Mouse (Mus musculus) MEL (cell line): ENCODE measurements around the gene Cacna1b. TPM values are rescaled to one million over a fixed set of nuclear protein-coding genes. Genes with fewer than 3 reads are reported as not detected.
A peak's percentile ranks its signal among the peaks of the same experiment; 100 is the strongest.

Experiments used
- DNase-seq: peaks from one replicate; pipeline ENCODE4 v3.0.0; 2011; ENCODE audit warnings: low read depth, low spot score
- H3K27ac ChIP-seq: 2 replicates; pipeline ENCODE4 v1.5.1; 2012; ENCODE audit warnings: low read depth, mild to moderate bottlenecking, control low read depth, low read length, moderate library complexity; ENCODE audit not compliant: control insufficient read depth
- H3K27me3 ChIP-seq, 2 experiments: fragments of 150-350 bp in 1 of 2; sonication (generic) in 1 of 2; 2 replicates each; pipeline ENCODE4 v1.6.1; 2012; ENCODE audit warnings: low read length in 2 of 2, mild to moderate bottlenecking in 2 of 2, improper control_type of control experiment in 1 of 2, moderate library complexity in 1 of 2; ENCODE audit not compliant: insufficient read depth in 2 of 2, control insufficient read depth in 1 of 2
- H3K36me3 ChIP-seq, 2 experiments: 2 replicates each; pipeline ENCODE4 v1.6.1; 2012 to 2014; ENCODE audit warnings: low read length in 2 of 2, improper control_type of control experiment in 1 of 2, inconsistent platforms in 1 of 2, mild to moderate bottlenecking in 1 of 2; ENCODE audit not compliant: insufficient read depth in 2 of 2, control insufficient read depth in 1 of 2
- H3K4me1 ChIP-seq, 2 experiments: fragments of 150-350 bp in 1 of 2; sonication (generic) in 1 of 2; 2 replicates each; pipeline ENCODE4 v1.6.1; 2012; ENCODE audit warnings: low read length in 2 of 2, improper control_type of control experiment in 1 of 2, mild to moderate bottlenecking in 1 of 2; ENCODE audit not compliant: insufficient read depth in 2 of 2, control insufficient read depth in 1 of 2
- H3K4me3 ChIP-seq, 2 experiments: fragments of 150-350 bp in 1 of 2; sonication (generic) in 1 of 2; 2 replicates each; pipeline ENCODE4 v1.5.1; 2012; ENCODE audit warnings: low read depth in 2 of 2, low read length in 2 of 2, mild to moderate bottlenecking in 2 of 2, moderate library complexity in 2 of 2, control low read depth in 1 of 2, improper control_type of control experiment in 1 of 2; ENCODE audit not compliant: control insufficient read depth in 1 of 2, insufficient read depth in 1 of 2
- H3K79me2 ChIP-seq: 2 replicates; pipeline ENCODE4 v1.6.1; 2012; ENCODE audit warnings: mild to moderate bottlenecking, low read length, moderate library complexity; ENCODE audit not compliant: control insufficient read depth, poor library complexity, insufficient read depth
- H3K9ac ChIP-seq: 2 replicates; pipeline ENCODE4 v1.6.1; 2012; ENCODE audit warnings: low read depth, mild to moderate bottlenecking, control low read depth, low read length, moderate library complexity; ENCODE audit not compliant: control insufficient read depth, poor library complexity, severe bottlenecking
- H3K9me3 ChIP-seq: fragments of 150-350 bp; sonication (generic); replicated peaks from 2 replicates; pipeline ENCODE4 v1.6.1; 2012; ENCODE audit warnings: mild to moderate bottlenecking, low read length, improper control_type of control experiment, moderate library complexity; ENCODE audit not compliant: insufficient read depth
- CTCF ChIP-seq, 3 experiments: IDR thresholded peaks in 2 of 3; conservative IDR thresholded peaks in 1 of 3; 2 replicates each; pipeline ENCODE4 v1.5.1; 2011 to 2012; ENCODE audit warnings: low read length in 3 of 3, low read depth in 2 of 3, mild to moderate bottlenecking in 2 of 3, improper control_type of control experiment in 1 of 3, inconsistent platforms in 1 of 3, mixed read lengths in 1 of 3, moderate library complexity in 1 of 3; ENCODE audit not compliant: control insufficient read depth in 1 of 3, insufficient read depth in 1 of 3, poor library complexity in 1 of 3, severe bottlenecking in 1 of 3
- E2F4 ChIP-seq: IDR thresholded peaks from 2 replicates; pipeline ENCODE4 v1.6.1; 2011; ENCODE audit warnings: low read depth, low read length, improper control_type of control experiment, borderline replicate concordance
- ELF1 ChIP-seq: IDR thresholded peaks from 2 replicates; pipeline ENCODE4 v1.6.1; 2014; ENCODE audit warnings: low read depth, mild to moderate bottlenecking, inconsistent platforms, low read length, improper control_type of control experiment, moderate library complexity
- EP300 ChIP-seq, 2 experiments: IDR thresholded peaks; 2 replicates each; pipeline ENCODE4 v1.6.1; 2011; ENCODE audit warnings: improper control_type of control experiment in 2 of 2, low read length in 2 of 2, low read depth in 1 of 2, mild to moderate bottlenecking in 1 of 2
- ETS1 ChIP-seq: IDR thresholded peaks from 2 replicates; pipeline ENCODE4 v1.6.1; 2012; ENCODE audit warnings: low read depth, mild to moderate bottlenecking, inconsistent platforms, low read length, improper control_type of control experiment, moderate library complexity
- HCFC1 ChIP-seq: IDR thresholded peaks from 2 replicates; pipeline ENCODE4 v1.6.1; 2012; ENCODE audit warnings: low read depth, mild to moderate bottlenecking, inconsistent platforms, low read length, improper control_type of control experiment, moderate library complexity
- KAT2A ChIP-seq: conservative IDR thresholded peaks from 2 replicates; pipeline ENCODE4 v1.6.1; 2012; ENCODE audit warnings: low read depth, low read length, improper control_type of control experiment, inconsistent platforms
- MAFK ChIP-seq: IDR thresholded peaks from 2 replicates; pipeline ENCODE4 v1.6.1; 2011; ENCODE audit warnings: low read depth, mild to moderate bottlenecking, low read length, improper control_type of control experiment, borderline replicate concordance
- MAX ChIP-seq: IDR thresholded peaks from 2 replicates; pipeline ENCODE4 v1.6.1; 2011; ENCODE audit warnings: low read length, improper control_type of control experiment
- MAZ ChIP-seq: IDR thresholded peaks from 2 replicates; pipeline ENCODE4 v1.6.1; 2012; ENCODE audit warnings: low read depth, mild to moderate bottlenecking, inconsistent platforms, low read length, improper control_type of control experiment
- MYC ChIP-seq: IDR thresholded peaks from 2 replicates; pipeline ENCODE4 v1.6.1; 2011; ENCODE audit warnings: low read depth, mild to moderate bottlenecking, low read length, improper control_type of control experiment, moderate library complexity
- RAD21 ChIP-seq: IDR thresholded peaks from 2 replicates; pipeline ENCODE4 v1.6.1; 2011; ENCODE audit warnings: mild to moderate bottlenecking, low read depth, low read length, improper control_type of control experiment
- RCOR1 ChIP-seq: IDR thresholded peaks from 2 replicates; pipeline ENCODE4 v1.6.1; 2012; ENCODE audit warnings: low read depth, mild to moderate bottlenecking, inconsistent platforms, low read length, improper control_type of control experiment
- SMC3 ChIP-seq: IDR thresholded peaks from 2 replicates; pipeline ENCODE4 v1.6.1; 2011; ENCODE audit warnings: low read depth, low read length, improper control_type of control experiment
- TAL1 ChIP-seq: IDR thresholded peaks from 2 replicates; pipeline ENCODE4 v1.6.1; 2012; ENCODE audit warnings: mild to moderate bottlenecking, inconsistent platforms, low read length, moderate library complexity, mixed read lengths
- UBTF ChIP-seq: IDR thresholded peaks from 2 replicates; pipeline ENCODE4 v1.6.1; 2012; ENCODE audit warnings: low read depth, mild to moderate bottlenecking, inconsistent platforms, low read length, improper control_type of control experiment, moderate library complexity, borderline replicate concordance; ENCODE audit not compliant: insufficient read depth
- USF1 ChIP-seq: IDR thresholded peaks from 2 replicates; pipeline ENCODE4 v1.6.1; 2014; ENCODE audit warnings: low read depth, mild to moderate bottlenecking, inconsistent platforms, low read length, improper control_type of control experiment, moderate library complexity
- ZC3H11A ChIP-seq: IDR thresholded peaks from 2 replicates; pipeline ENCODE4 v1.6.1; 2012; ENCODE audit warnings: low read depth, mild to moderate bottlenecking, inconsistent platforms, low read length, improper control_type of control experiment
- ZKSCAN1 ChIP-seq: IDR thresholded peaks from 2 replicates; pipeline ENCODE4 v1.6.1; 2012; ENCODE audit warnings: low read depth, mild to moderate bottlenecking, inconsistent platforms, low read length, improper control_type of control experiment, moderate library complexity
- ZMIZ1 ChIP-seq: IDR thresholded peaks from 2 replicates; pipeline ENCODE4 v1.6.1; 2012; ENCODE audit warnings: low read depth, mild to moderate bottlenecking, inconsistent platforms, low read length, improper control_type of control experiment, moderate library complexity
- ZNF384 ChIP-seq: IDR thresholded peaks from 2 replicates; pipeline ENCODE4 v1.6.1; 2012; ENCODE audit warnings: low read depth, mild to moderate bottlenecking, inconsistent platforms, low read length, improper control_type of control experiment
- polyA plus RNA-seq, 2 experiments: library from polyadenylated mRNA; stranded (reverse) in 1 of 2; unstranded in 1 of 2; fragments of >175 nt in 1 of 2; fragments of >200 nt in 1 of 2; gene quantifications; 2 replicates each; pipeline versions ENCODE4 v1.2.1 to v1.2.4; 2012; ENCODE audit warnings: low replicate concordance in 2 of 2, low read depth in 1 of 2; ENCODE audit not compliant: insufficient read length in 2 of 2, insufficient read depth in 1 of 2, missing spikeins in 1 of 2
- total RNA-seq: library from RNA; depleted of rRNA; stranded (reverse); fragments of 300-350 nt; gene quantifications from 2 replicates; pipeline ENCODE4 v1.2.3, GENCODE M21; 2012

Gene Cacna1b
- total and polyA plus RNA-seq, 3 experiments = not detected

GRCm38 (mm10) chr2:24781253-24781652 is 18.3 kb upstream of the Cacna1b start:
- Histone ChIP-seq H3K27me3 (peaks cover 0 to 3% of the 10 kb centered on the region in 2 experiments; a peak in 3 of 4 replicates), H3K27ac (no peak overlapping the region), H3K79me2 (no peaks in the 10 kb centered on the region), H3K9me3 (no peaks in the 10 kb centered on the region), H3K9ac (no peak overlapping the region), H3K4me1 (no peaks in the 10 kb centered on the region), H3K36me3 (no peaks in the 10 kb centered on the region), H3K4me3 (no peak overlapping the region)
- TF ChIP-seq ZC3H11A (peak; percentile 19; the same call in 1 of the 2 replicates), CTCF (IDR thresholded peaks at IDR 0.05 in 2 of 3, conservative IDR thresholded peaks at IDR 0.05 in 1 of 3; ENCODE audit: control insufficient read depth in 1 of 3, insufficient read depth in 1 of 3, low read depth in 2 of 3, low read length in 3 of 3, poor library complexity in 1 of 3, severe bottlenecking in 1 of 3) (peak; percentile 35 to 49 (median 43)), SMC3 (peak; percentile 12; the same call in 1 of the 2 replicates), KAT2A (no peak), ZMIZ1 (no peak), RAD21 (peak; percentile 53)
- DNase-seq = peak; percentile 39

- Histone ChIP-seq H3K9me3 (no peaks in the 10 kb centered on the region), H3K9ac (no peak overlapping the region), H3K4me1 (no peaks in the 10 kb centered on the region), H3K27me3 (peaks cover 0 to 1% of the 10 kb centered on the region in 2 experiments; a peak in 2 of 4 replicates), H3K79me2 (no peaks in the 10 kb centered on the region), H3K4me3 (no peak overlapping the region), H3K27ac (no peak overlapping the region), H3K36me3 (no peaks in the 10 kb centered on the region)
- TF ChIP-seq UBTF (no peak), HCFC1 (no peak), TAL1 (no peak)
- DNase-seq = no peak
Observed at GRCm38 (mm10) chr2:24776831-24777230, 13.9 kb upstream of the Cacna1b start.

GRCm38 (mm10) chr2:24775951-24776587 is 13.1 kb upstream of the Cacna1b start:
- DNase-seq = no peak
- Histone ChIP-seq H3K9me3 (no peaks in the 10 kb centered on the region), H3K27me3 (peaks cover 0 to 1% of the 10 kb centered on the region in 2 experiments; a peak in 2 of 4 replicates), H3K4me1 (no peaks in the 10 kb centered on the region), H3K27ac (no peak overlapping the region), H3K4me3 (no peak overlapping the region), H3K9ac (no peak overlapping the region), H3K36me3 (no peaks in the 10 kb centered on the region), H3K79me2 (no peaks in the 10 kb centered on the region)
- TF ChIP-seq MAZ (no peak), ZMIZ1 (no peak), MAX (no peak), E2F4 (no peak), EP300 (IDR thresholded peaks at IDR 0.05; ENCODE audit: low read depth in 1 of 2, low read length in 2 of 2) (no peak), ELF1 (no peak), ZNF384 (no peak), ZKSCAN1 (no peak), ETS1 (no peak), MAFK (no peak), USF1 (no peak), RCOR1 (no peak), UBTF (no peak), MYC (no peak)
